Mouse (Mus musculus) right cerebral cortex, postnatal 10 days (tissue): ENCODE results near the gene Rhou.
"Not testable (repeated sequence)": the region's sequence is repeated elsewhere in the genome, so short reads cannot be mapped to it uniquely, and the experiment has no call there.

Experiments
- DNase-seq, 2 experiments: peaks; one replicate each; pipeline ENCODE4 v3.0.0; 2021; ENCODE audit warnings: low spot score in 2 of 2

The Rhou gene

GRCm38 (mm10) chr8:123653308-123653993 lies at the start of gene Rhou:
Gene Rhou (plus strand): TSS chr8:123653929.
- peak; percentile 95 to 96 for DNase-seq

- DNase-seq: peak in 1 of 2 experiments; percentile 20
These were observed 41.1 kb upstream of the Rhou start for GRCm38 (mm10) chr8:123612652-123613051.

- not testable (repeated sequence) for DNase-seq
These were observed 30.2 kb upstream of the Rhou start for GRCm38 (mm10) chr8:123623523-123623922.

GRCm38 (mm10) chr8:123624274-123624673 lies 29.5 kb upstream of the Rhou start:
- no peak for DNase-seq

- no peak for DNase-seq
These were observed 29.0 kb upstream of the Rhou start for GRCm38 (mm10) chr8:123624702-123625101.

DNA sequence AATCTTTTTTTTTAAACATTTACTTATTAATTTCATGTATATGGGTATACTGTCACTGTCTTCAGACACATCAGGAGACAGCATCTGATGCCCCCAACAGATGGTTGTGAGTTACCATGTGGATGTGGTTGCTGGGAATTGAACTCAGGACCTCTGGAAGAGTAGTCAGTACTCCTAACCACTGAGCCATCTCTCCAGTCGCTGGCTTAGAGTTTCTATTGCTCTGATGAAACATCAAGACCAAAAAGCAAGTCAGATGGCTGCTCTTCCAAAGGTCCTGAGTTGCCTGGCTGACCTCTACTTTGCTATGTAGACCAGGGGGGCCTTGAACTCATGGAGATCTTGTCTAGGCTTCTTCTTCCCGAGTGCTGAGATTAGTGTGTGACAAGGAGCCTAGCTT lies 28.0 kb upstream of the Rhou start:
- no peak for DNase-seq

DNA sequence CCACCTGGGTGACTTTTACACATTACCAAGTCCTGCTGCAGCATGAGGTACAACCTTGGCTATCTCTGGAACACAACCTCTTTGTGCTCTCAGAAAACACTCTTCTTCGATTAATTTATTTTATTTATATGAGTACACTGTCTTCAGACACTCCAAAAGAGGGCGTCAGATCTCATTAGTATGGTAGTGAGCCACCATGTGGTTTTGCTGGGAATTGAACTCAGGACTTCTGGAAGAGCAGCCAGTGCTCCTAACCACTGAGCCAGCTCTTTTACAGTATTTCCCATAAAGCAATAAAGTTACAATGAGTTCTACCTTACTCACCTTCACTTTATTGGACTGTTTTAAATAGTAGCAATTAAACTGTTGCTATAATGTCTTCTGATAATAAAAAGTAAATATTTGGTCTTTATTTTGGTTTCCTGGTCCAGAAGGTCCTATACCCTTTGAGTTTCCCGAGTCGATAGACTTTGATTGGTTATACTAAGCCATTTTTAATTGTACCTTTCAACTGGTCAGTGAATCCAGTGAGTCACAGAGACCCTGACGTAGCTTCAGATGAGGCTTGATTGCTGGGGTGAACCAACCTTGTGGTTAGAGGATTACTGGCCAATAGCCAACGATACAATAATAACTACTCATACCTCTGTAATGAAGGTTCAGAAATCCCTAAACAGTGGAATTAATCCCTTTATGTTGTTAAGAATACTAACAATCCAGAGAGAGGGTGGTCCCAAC lies 26.1 kb upstream of the Rhou start:
- no peak for DNase-seq

GRCm38 (mm10) chr8:123628253-123628967 lies 25.3 kb upstream of the Rhou start:
- peak in 1 of 2 experiments; percentile 61 for DNase-seq

GRCm38 (mm10) chr8:123628968-123629755 lies 24.6 kb upstream of the Rhou start:
- DNase-seq: peak; percentile 81 to 85

GRCm38 (mm10) chr8:123630058-123630457 lies 23.7 kb upstream of the Rhou start:
- no peak for DNase-seq

DNA sequence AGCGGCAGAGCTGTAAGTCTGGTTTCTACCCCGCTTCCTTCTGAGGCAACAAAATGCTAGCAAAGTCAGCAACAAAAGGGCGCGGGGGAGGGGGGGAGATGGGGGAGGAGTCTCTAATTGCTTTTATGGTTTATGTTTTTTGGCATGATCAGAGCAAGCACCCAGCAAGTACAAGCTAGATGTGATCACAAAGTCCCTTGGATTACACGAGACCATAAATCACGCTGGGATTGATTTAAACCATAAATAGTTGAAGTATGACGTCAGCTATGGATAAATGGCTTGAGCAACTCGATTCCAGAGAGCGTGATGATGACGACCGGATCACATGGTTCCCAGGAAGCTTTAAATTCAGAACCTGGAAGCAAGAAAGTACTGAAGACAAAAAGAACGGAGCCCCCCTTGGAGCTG lies 22.9 kb upstream of the Rhou start:
- no peak for DNase-seq

DNA sequence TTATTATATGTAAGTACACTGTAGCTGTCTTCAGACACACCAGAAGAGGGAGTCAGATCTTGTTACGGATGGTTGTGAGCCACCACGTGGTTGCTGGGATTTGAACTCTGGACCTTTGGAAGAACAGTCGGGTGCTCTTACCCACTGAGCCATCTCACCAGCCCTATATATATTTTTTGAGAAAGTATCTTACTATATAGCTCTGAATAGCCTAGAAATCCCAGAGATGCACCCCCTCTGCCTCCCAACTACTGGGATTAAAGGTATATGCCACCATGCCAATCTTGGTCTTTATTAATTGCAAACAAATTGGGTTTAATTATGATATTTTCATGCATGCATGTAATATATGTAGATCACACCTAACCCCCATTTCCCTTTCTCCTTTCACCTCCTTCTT lies 22.0 kb upstream of the Rhou start:
- DNase-seq: not testable (repeated sequence)

- no peak for DNase-seq
These were observed 21.5 kb upstream of the Rhou start for GRCm38 (mm10) chr8:123632257-123632656.

GRCm38 (mm10) chr8:123633801-123634200 lies 19.9 kb upstream of the Rhou start:
- no peak for DNase-seq

DNA sequence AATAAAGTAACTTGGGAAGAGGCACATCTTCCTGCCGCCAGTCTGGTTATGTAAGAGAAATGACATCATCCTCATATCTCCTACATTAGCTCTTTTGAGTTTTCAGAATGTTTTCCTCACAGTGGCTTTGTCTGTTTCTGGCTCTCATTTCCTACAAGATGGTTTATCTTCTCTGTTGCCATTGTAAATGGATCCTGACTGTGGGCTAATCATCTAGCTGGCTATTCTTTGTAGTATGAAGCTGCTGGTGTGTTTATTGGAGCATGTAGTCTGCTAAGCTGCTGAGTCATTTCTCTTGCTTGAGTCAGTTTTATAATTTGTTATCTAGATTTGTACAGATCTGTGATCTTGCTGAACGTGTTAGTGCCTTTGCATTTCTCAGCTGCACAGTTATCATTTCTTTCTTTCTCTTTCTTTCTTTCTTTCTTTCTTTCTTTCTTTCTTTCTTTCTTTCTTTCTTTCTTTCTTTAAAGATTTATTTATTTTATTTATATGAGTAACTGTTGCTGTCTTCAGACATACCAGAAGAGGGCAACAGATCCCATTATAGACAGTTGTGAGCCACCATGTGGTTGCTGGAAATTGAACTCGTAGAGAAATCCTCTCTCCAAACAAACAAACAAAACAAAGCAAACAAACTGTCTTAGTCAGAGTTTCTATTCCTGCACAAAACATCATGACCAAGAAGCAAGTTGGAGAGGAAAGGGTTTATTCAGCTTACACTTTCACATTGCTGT lies 19.2 kb upstream of the Rhou start:
- DNase-seq: no peak

- no peak for DNase-seq
These were observed 18.1 kb upstream of the Rhou start for GRCm38 (mm10) chr8:123635671-123636070.

DNA sequence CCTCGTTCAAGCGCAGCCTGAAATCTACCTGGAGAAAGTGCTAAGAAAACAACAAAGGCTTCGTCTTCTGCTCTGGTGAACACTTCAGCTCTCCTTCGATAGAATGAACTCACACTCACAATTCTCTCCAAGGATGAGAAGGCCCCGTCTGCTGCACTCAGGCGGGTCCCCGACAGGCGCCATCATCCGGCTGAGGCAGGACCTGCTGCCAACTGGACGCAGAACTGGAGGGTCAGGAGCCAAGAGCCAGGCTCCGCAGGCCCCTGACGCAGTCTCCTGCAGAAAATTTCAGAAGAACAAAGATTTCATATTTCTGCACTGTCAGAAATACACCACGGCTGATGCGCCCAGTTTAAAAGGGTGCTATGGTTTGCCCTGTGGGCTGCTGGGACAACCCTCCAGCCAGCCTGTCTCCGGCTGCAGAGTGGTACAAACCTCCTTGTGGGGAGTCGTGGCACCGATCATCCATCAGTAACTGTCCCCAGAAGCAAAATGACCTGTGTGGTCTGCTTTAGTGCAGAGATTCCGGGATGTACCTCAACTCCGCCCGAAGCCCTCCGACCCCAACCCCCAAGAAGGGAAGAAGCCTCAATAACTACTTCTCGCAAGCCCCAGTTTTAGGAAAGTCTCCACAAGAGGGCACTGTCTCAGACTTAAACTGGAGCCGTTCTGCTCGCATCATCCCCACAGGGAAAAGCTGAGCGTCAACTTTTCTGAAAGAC lies 10.2 kb upstream of the Rhou start:
- DNase-seq: peak; percentile 57 to 80

- no peak for DNase-seq
These were observed 8.5 kb upstream of the Rhou start for GRCm38 (mm10) chr8:123645229-123645628.

DNA sequence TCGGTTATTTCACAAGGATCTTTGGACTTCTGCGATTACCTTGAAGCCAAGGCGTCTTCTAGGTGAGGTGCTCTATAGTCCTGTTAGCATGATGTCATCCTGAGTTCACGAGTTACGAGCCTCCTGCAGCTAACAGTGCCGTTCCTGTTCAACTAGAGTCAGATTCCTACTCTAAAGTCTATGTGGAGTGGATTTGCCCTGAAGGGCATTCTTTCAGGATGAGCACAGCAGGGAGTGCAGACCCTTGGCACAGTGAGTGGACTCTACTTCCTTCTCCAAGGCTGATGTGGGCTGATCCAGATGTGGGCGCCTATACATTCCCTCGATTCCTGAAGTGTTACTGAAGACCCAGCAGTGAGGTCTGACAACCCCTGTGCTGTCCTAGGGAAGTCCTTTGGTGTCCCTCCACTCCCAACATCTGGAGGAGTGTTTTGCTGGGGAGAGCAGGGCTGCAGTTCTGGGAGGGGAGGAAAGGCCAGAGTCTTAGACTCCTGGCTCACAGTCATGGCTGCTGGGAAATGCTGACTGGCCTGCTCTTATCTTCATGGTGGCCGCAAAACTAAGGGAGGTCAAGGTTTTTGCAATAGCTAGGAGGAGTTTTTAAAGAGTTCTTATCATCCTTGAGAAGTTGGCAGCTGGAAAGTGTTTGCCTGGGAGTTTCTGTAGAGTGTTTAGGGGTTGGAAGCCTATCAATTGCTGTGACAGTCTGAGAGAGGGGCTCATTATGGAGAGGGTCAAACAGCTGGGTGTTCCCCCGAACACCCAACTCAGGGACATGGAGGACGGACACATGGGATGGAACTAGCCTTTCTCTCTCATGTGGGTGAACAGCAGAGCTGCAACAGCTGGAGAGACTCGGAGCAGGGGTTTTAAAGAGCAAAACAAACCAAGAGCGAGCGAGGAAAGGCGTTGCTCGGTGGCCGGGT lies 5.2 kb upstream of the Rhou start:
- no peak for DNase-seq
